Mouse (Mus musculus) heart, embryonic 11.5 days (tissue): ENCODE results near the gene Pus1. TPM values are rescaled to one million over a fixed set of nuclear protein-coding genes. Genes with fewer than 3 reads are reported as not detected.
A peak's percentile ranks its signal among the peaks of the same experiment; 100 is the strongest.

Source experiments
- ATAC-seq: fragments of 200-750 bp; cut with Nextera tagmentation; replicated peaks from 2 replicates; pipeline ENCODE4 v1.8.0; 2017; ENCODE audit warnings: moderate library complexity; ENCODE audit not compliant: insufficient number of reproducible peaks, low FRiP score, low TSS enrichment
- H3K27ac ChIP-seq: fragments of 300-500 bp; sonication (generic); 2 replicates; pipeline ENCODE4 v1.5.1; 2014; ENCODE audit warnings: mild to moderate bottlenecking, low read depth, low read length
- H3K27me3 ChIP-seq: fragments of 300-500 bp; sonication (generic); 2 replicates; pipeline ENCODE4 v1.6.1; 2014; ENCODE audit warnings: mild to moderate bottlenecking, low read length, mixed read lengths; ENCODE audit not compliant: control insufficient read depth, insufficient read depth
- H3K36me3 ChIP-seq: fragments of 300-500 bp; sonication (generic); 2 replicates; pipeline ENCODE4 v1.6.1; 2014; ENCODE audit warnings: mild to moderate bottlenecking, low read length, moderate library complexity, mixed read lengths; ENCODE audit not compliant: control insufficient read depth, insufficient read depth
- H3K4me1 ChIP-seq: fragments of 300-500 bp; sonication (generic); 2 replicates; pipeline ENCODE4 v1.6.1; 2014; ENCODE audit warnings: low read length; ENCODE audit not compliant: control insufficient read depth, insufficient read depth
- H3K4me2 ChIP-seq: fragments of 300-500 bp; sonication (generic); 2 replicates; pipeline ENCODE4 v1.6.1; 2014; ENCODE audit warnings: mild to moderate bottlenecking, moderate library complexity
- H3K4me3 ChIP-seq: fragments of 300-500 bp; sonication (generic); 2 replicates; pipeline ENCODE4 v1.5.1; 2014; ENCODE audit warnings: low read depth, low read length
- H3K9ac ChIP-seq: fragments of 300-500 bp; sonication (generic); 2 replicates; pipeline ENCODE4 v1.6.1; 2014; ENCODE audit warnings: mild to moderate bottlenecking, low read depth, low read length, moderate library complexity
- H3K9me3 ChIP-seq: fragments of 300-500 bp; sonication (generic); replicated peaks from 2 replicates; pipeline ENCODE4 v1.6.1; 2016; ENCODE audit warnings: low read length; ENCODE audit not compliant: control insufficient read depth
- WGBS: fragments of 180-500 bp; shearing (Covaris S2); extraction: QIAGEN DNeasy Blood & Tissue Kit; methylation state at CpG from one replicate; pipeline ENCODE4 v1.1.7; 2014; ENCODE audit not compliant: insufficient replicate concordance; 5-methylcytosine and 5-hydroxymethylcytosine counted together
- polyA plus RNA-seq: library from polyadenylated mRNA; unstranded; fragments of >200 nt; fragmentation: Nextera tagmentation; extraction: Ambion mirVana; gene quantifications from 2 replicates; pipeline ENCODE4 v1.2.1, GENCODE M21; 2014

Gene Pus1
- polyA plus RNA-seq, 1 experiment from 2014 or later: 19.6 TPM

- 0 out of 2 replicates have a peak, but pooled peaks have one; percentile 32 for ATAC-seq
- Histone ChIP-seq H3K27ac (no peak overlapping the region), H3K9me3 (no peaks in the 10 kb centered on the region), H3K4me2 (no peak overlapping the region), H3K36me3 (peaks cover 57% of the 10 kb centered on the region), H3K9ac (no peak overlapping the region), H3K4me3 (no peak overlapping the region), H3K4me1 (no peaks in the 10 kb centered on the region), H3K27me3 (no peaks in the 10 kb centered on the region)
- WGBS: 61% methylated on average over 5 of the region's 5 CpGs
Measured at GRCm38 (mm10) chr5:110788684-110789083, 8.2 kb upstream of the Pus1 start.

GRCm38 (mm10) chr5:110786081-110786835, 5.8 kb upstream of the Pus1 start:
- ATAC-seq: no peak
- WGBS: 88% methylated on average over 11 of the region's 11 CpGs
- Histone ChIP-seq H3K4me1 (no peaks in the 10 kb centered on the region), H3K9me3 (no peaks in the 10 kb centered on the region), H3K4me2 (no peak overlapping the region), H3K4me3 (no peak overlapping the region), H3K27ac (no peak overlapping the region), H3K27me3 (no peaks in the 10 kb centered on the region), H3K36me3 (peaks cover 38% of the 10 kb centered on the region), H3K9ac (no peak overlapping the region)

DNA sequence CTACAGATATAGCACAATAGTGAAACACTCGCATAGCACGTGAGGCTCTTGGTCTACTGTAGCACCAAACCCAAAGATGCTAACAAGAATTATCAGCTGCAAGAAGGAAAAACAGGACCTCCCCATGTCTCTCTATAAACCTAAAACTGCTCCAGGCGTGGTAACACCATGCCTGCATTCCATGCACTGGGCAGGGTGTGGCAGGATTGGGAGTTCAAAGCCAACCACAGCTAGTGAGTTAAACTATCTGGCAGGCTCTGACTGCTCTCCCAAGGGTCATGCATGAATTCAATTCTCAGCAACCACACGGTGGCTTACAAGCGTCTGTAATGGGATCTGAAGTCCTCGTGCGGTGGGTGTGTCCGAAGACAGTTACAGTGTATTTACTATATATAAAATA, 2.7 kb upstream of the Pus1 start:
- no peak overlapping the region for H3K9ac ChIP-seq
- ATAC-seq: no peak
- WGBS: 73% methylated on average over 8 of the region's 8 CpGs
- no peak overlapping the region for H3K4me3 ChIP-seq
- no peaks in the 10 kb centered on the region for H3K27me3 ChIP-seq
- H3K9me3 ChIP-seq: no peaks in the 10 kb centered on the region
- H3K36me3 ChIP-seq: peaks cover 20% of the 10 kb centered on the region
- peaks cover 3% of the 10 kb centered on the region; the same call in 1 of the 2 replicates for H3K4me1 ChIP-seq
- H3K4me2 ChIP-seq: no peak overlapping the region
- no peak overlapping the region for H3K27ac ChIP-seq

DNA sequence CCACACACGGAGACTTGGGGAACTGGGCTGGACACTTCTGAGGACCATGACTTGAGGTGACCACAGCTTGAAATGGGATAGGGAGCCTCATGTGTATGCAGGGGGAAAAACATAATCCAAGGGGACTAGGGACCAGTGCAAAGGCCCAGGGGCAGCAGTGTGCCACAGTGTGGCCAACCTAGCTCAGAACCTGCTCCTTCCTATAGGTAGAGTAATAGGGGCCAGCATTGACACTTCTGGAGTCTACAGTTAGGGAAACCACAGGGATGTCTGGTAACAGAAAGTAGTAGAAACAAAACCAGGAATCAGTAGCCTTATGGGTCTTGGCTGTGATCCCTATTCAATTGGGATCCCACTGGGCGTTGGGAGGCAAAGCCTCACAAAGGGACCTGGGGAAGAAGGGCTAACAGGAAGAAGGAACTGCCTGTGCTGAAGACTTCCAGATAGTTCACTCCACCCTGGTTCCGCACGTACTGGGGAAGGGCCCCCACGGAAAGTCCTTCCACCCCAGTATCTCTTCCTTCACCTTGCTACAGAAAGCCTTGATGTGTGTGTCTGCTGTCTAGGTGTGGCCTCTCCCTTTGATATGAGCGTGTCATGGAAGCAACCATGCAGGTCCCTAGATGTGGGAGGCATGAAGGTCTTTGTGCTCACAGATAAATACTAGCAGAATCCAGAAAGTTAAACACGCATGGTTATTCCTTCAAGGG, 1.2 kb upstream of the Pus1 start:
- no peak for ATAC-seq
- no peak overlapping the region for H3K4me2 ChIP-seq
- no peak overlapping the region for H3K9ac ChIP-seq
- H3K4me3 ChIP-seq: no peak overlapping the region
- peaks cover 14% of the 10 kb centered on the region for H3K36me3 ChIP-seq
- H3K9me3 ChIP-seq: no peaks in the 10 kb centered on the region
- 70% methylated on average over 7 of the region's 7 CpGs for WGBS
- no peak overlapping the region for H3K27ac ChIP-seq
- no peaks in the 10 kb centered on the region for H3K27me3 ChIP-seq
- peaks cover 3% of the 10 kb centered on the region; the same call in 1 of the 2 replicates for H3K4me1 ChIP-seq

- WGBS: 60% methylated on average over 10 of the region's 10 CpGs
- Histone ChIP-seq H3K9ac (peak overlapping the region; percentile 85), H3K4me1 (peaks cover 3% of the 10 kb centered on the region; the same call in 1 of the 2 replicates), H3K36me3 (peaks cover 8% of the 10 kb centered on the region), H3K27me3 (no peaks in the 10 kb centered on the region), H3K27ac (no peak overlapping the region), H3K4me2 (peak overlapping the region; percentile 87), H3K4me3 (peak overlapping the region; percentile 89), H3K9me3 (no peaks in the 10 kb centered on the region)
- ATAC-seq: no peak; the same call in 1 of the 2 replicates
Measured at GRCm38 (mm10) chr5:110780761-110781528, 486 bp upstream of the Pus1 start.

DNA sequence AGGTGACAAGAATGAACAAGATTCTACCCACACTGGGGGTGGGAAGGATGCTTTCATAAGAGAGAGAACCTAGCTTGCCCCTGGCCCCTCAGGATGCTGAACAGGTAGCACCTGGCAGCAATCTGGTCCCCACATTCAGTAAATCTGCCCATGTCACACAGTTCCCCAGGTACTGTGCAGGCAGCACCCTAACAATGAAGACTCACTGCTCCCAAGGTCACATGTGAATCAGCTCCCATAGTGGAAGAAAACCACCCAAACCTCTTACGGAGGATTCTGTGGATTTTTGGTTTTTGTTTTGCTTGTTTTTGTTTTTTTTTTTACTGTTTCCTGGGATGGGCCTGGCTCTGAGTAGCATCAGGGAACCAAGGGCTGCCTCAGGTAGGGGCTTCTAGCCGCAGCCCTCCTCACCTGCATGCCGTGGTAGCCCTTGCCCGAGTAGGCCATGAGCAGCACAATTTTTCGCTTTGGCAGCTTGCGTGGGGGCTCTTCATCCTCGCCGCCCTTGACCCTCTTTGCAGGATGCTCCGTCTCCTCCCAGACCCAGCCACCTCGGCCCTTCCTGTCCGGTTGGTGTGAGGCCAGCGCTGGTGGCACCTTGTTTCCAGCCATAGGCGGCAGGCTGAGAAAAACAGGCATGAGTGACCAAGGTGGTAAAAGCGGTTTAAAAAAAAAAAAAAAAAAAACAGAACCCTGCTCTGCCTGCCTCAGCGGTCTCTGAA, 1.0 kb downstream of the Pus1 start:
- H3K27ac ChIP-seq: no peak overlapping the region
- H3K9ac ChIP-seq: peak overlapping the region; percentile 85
- peaks cover 3% of the 10 kb centered on the region; the same call in 1 of the 2 replicates for H3K4me1 ChIP-seq
- H3K9me3 ChIP-seq: no peaks in the 10 kb centered on the region
- H3K36me3 ChIP-seq: peaks cover 15% of the 10 kb centered on the region
- 21% methylated on average over 15 of the region's 15 CpGs for WGBS
- H3K27me3 ChIP-seq: no peaks in the 10 kb centered on the region
- no peak for ATAC-seq
- peak overlapping the region; percentile 87 for H3K4me2 ChIP-seq
- peak overlapping the region; percentile 89 for H3K4me3 ChIP-seq

DNA sequence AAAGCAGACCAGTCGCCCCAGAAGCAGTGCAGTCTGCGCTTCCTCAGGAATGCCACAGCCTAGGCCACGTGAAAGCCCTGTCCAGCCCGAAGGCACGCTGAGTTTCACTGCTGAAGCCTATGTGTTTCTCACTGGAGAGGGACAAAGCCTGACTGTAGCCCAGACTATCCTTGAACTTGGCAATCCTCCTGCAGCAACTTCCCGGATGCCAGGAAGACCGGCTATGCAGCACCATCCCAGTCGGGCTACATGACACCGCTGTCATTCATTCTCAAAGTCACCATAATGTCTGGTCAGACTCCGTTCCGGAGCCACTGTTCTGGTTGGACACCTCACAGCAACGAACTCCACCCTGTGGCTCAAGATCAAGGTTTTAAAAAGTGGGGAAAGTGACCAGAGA, 2.2 kb downstream of the Pus1 start:
- no peaks in the 10 kb centered on the region for H3K9me3 ChIP-seq
- WGBS: 90% methylated on average over 12 of the region's 12 CpGs
- no peak overlapping the region for H3K9ac ChIP-seq
- peaks cover 3% of the 10 kb centered on the region; the same call in 1 of the 2 replicates for H3K4me1 ChIP-seq
- ATAC-seq: no peak
- no peak overlapping the region for H3K4me3 ChIP-seq
- H3K27ac ChIP-seq: no peak overlapping the region
- no peak overlapping the region for H3K4me2 ChIP-seq
- H3K27me3 ChIP-seq: no peaks in the 10 kb centered on the region
- peaks cover 26% of the 10 kb centered on the region for H3K36me3 ChIP-seq

GRCm38 (mm10) chr5:110776141-110776540, 4.3 kb downstream of the Pus1 start:
- 82% methylated on average over 2 of the region's 2 CpGs for whole genome bisulfite sequencing
- Histone ChIP-seq H3K4me2 (no peak overlapping the region), H3K4me3 (no peak overlapping the region), H3K36me3 (peaks cover 26% of the 10 kb centered on the region), H3K9ac (no peak overlapping the region), H3K9me3 (no peaks in the 10 kb centered on the region), H3K27ac (no peak overlapping the region), H3K4me1 (peaks cover 3% of the 10 kb centered on the region; the same call in 1 of the 2 replicates), H3K27me3 (no peaks in the 10 kb centered on the region)
- ATAC-seq: no peak
